Mouse (Mus musculus) frontal cortex, postnatal 36 days (tissue): Measurements from ENCODE around the gene Tep1.
"Not testable (repeated sequence)": the region's sequence is repeated elsewhere in the genome, so short reads cannot be mapped to it uniquely, and the experiment has no call there.

Experiments
- DNase-seq, 2 experiments: peaks; one replicate each; pipeline ENCODE4 v3.0.0; 2022; ENCODE audit warnings: low spot score in 2 of 2

Tep1 gene

GRCm38 (mm10) chr14:50868211-50868610 lies 2.1 kb downstream of the Tep1 start:
- DNase-seq: no peak

GRCm38 (mm10) chr14:50866966-50867365 lies 3.4 kb downstream of the Tep1 start:
- no peak for DNase-seq

- DNase-seq: not testable (repeated sequence)
Observed at GRCm38 (mm10) chr14:50865005-50865404, 5.4 kb downstream of the Tep1 start.

- no peak for DNase-seq
Observed at GRCm38 (mm10) chr14:50862641-50863040, 7.7 kb downstream of the Tep1 start.

GRCm38 (mm10) chr14:50855788-50856187 lies 14.6 kb downstream of the Tep1 start:
- DNase-seq: no peak

GRCm38 (mm10) chr14:50837236-50837635 lies 33.1 kb downstream of the Tep1 start:
- DNase-seq: no peak

GRCm38 (mm10) chr14:50834435-50834834 lies 35.9 kb downstream of the Tep1 start:
- DNase-seq: no peak

GRCm38 (mm10) chr14:50833964-50834363 lies 36.4 kb downstream of the Tep1 start:
- DNase-seq: no peak

GRCm38 (mm10) chr14:50829878-50830277 lies 40.5 kb downstream of the Tep1 start:
- DNase-seq: no peak

GRCm38 (mm10) chr14:50826579-50826978 lies 43.8 kb downstream of the Tep1 start:
- DNase-seq: peak in 1 of 2 experiments; percentile 35

- DNase-seq: no peak
Observed at GRCm38 (mm10) chr14:50824219-50824618, 46.1 kb downstream of the Tep1 start.

- no peak for DNase-seq
Observed at GRCm38 (mm10) chr14:50823240-50823639, 47.1 kb downstream of the Tep1 start.

GRCm38 (mm10) chr14:50813060-50813459 lies 57.3 kb downstream of the Tep1 start:
- DNase-seq: no peak

GRCm38 (mm10) chr14:50807487-50808072 lies 62.8 kb downstream of the Tep1 start, which contains the start of the genes Ccnb1ip1 and Parp2:
Gene Ccnb1ip1 (minus strand): TSS chr14:50807732.
Gene Parp2 (plus strand): TSS chr14:50807841.
- peak; percentile 99 to 100 for DNase-seq

GRCm38 (mm10) chr14:50806469-50806868 lies 63.9 kb downstream of the Tep1 start:
- not testable (repeated sequence) for DNase-seq

GRCm38 (mm10) chr14:50804683-50805082 lies 65.7 kb downstream of the Tep1 start:
- DNase-seq: no peak

- no peak for DNase-seq
Observed at GRCm38 (mm10) chr14:50802843-50803562, 67.4 kb downstream of the Tep1 start.

- DNase-seq: no peak
Observed at GRCm38 (mm10) chr14:50802441-50802840, 67.9 kb downstream of the Tep1 start.

- peak; percentile 16 to 41 for DNase-seq
Observed at GRCm38 (mm10) chr14:50799502-50800259, 70.7 kb downstream of the Tep1 start.

- DNase-seq: no peak
Observed at GRCm38 (mm10) chr14:50798512-50798911, 71.8 kb downstream of the Tep1 start.

GRCm38 (mm10) chr14:50796464-50796863 lies 73.9 kb downstream of the Tep1 start:
- DNase-seq: no peak

GRCm38 (mm10) chr14:50795965-50796364 lies 74.4 kb downstream of the Tep1 start:
- DNase-seq: no peak
